ENCODE assay signal across 8 mouse cellular contexts in genomic region chr5:143268985-143269362, GRCm38 (mm10). TPM values are rescaled to one million over a fixed set of nuclear protein-coding genes. Genes with fewer than 3 reads are reported as not detected.
A peak's percentile ranks its signal among the peaks of the same experiment; 100 is the strongest.
DNase-seq lines count a peak whose midpoint lies in the region; ATAC-seq and TF ChIP-seq lines count a peak whose summit lies in the region.

No protein-coding gene starts in this region.

- no peaks in the 10 kb centered on the region for H3K27me3 ChIP-seq in heart, adult 2 months (ENCODE audit: control insufficient read depth, insufficient read depth, low read length)
- H3K27me3 ChIP-seq in E14TG2a.4 (ENCODE audit: insufficient read depth, low read length): peaks cover 51% of the 10 kb centered on the region
- no peaks in the 10 kb centered on the region for H3K27me3 ChIP-seq in forebrain, embryonic 16.5 days (replicated peaks; ENCODE audit: control insufficient read depth, insufficient read depth, low read length)
- H3K27me3 ChIP-seq in liver, embryonic 16.5 days (ENCODE audit: control insufficient read depth, insufficient read depth, low read depth, low read length): peaks cover 3% of the 10 kb centered on the region; the same call in 1 of the 2 replicates

- intact Hi-C loops in heart, adult 2 months (cut with DNase I): loop anchor here (2.0 kb wide), 1 partner anchor 32 kb away; no protein-coding TSS in a partner anchor

- H3K4me3 ChIP-seq in heart, adult 2 months: peak overlapping the region; percentile 62
- H3K4me3 ChIP-seq in E14TG2a.4 (replicated peaks; ENCODE audit: low read length): peak overlapping the region; percentile 82
- peak overlapping the region; percentile 89 for H3K4me3 ChIP-seq in forebrain, embryonic 16.5 days (replicated peaks; ENCODE audit: low read length)
- H3K4me3 ChIP-seq in liver, embryonic 16.5 days (ENCODE audit: low read depth, low read length): peak overlapping the region; percentile 73

- no peak; the same call in 1 of the 2 replicates for ATAC-seq in forebrain, embryonic 16.5 days
- no peak for ATAC-seq in liver, embryonic 16.5 days (ENCODE audit: low read depth)
- ATAC-seq in megakaryocyte-erythroid progenitor cell, adult 5-6 weeks (replicated peaks; ENCODE audit: low FRiP score, low TSS enrichment, poor library complexity, severe bottlenecking): no peak

- no peak for TF ChIP-seq POLR2A in heart, adult 2 months (IDR thresholded peaks at IDR 0.05; ENCODE audit: insufficient read depth, low read depth, low read length)

- H3K36me3 ChIP-seq in heart, adult 2 months (ENCODE audit: control insufficient read depth, insufficient read depth, low read length): no peaks in the 10 kb centered on the region
- no peaks in the 10 kb centered on the region for H3K36me3 ChIP-seq in E14TG2a.4 (ENCODE audit: insufficient read depth, low read length)
- H3K36me3 ChIP-seq in forebrain, embryonic 16.5 days (ENCODE audit: control insufficient read depth, insufficient read depth): peaks cover 2% of the 10 kb centered on the region; the same call in 1 of the 2 replicates
- H3K36me3 ChIP-seq in liver, embryonic 16.5 days (ENCODE audit: control insufficient read depth, insufficient read depth): no peaks in the 10 kb centered on the region

- TF ChIP-seq CTCF in heart, adult 2 months (IDR thresholded peaks at IDR 0.05): no peak
- TF ChIP-seq CTCF in E14TG2a.4 (conservative IDR thresholded peaks at IDR 0.05; ENCODE audit: low read length): no peak

- peak overlapping the region; percentile 76 for H3K9ac ChIP-seq in heart, adult 2 months (ENCODE audit: low read depth, low read length)
- peak overlapping the region; percentile 98 for H3K9ac ChIP-seq in forebrain, embryonic 16.5 days (replicated peaks; ENCODE audit: low read depth, low read length)
- no peak overlapping the region for H3K9ac ChIP-seq in liver, embryonic 16.5 days (ENCODE audit: low read depth, low read length)

- H3K4me2 ChIP-seq in forebrain, embryonic 16.5 days (ENCODE audit: low read length): peak overlapping the region; percentile 84
- H3K4me2 ChIP-seq in liver, embryonic 16.5 days (ENCODE audit: low read depth, low read length): peak overlapping the region; percentile 80

- WGBS in heart, adult 2 months: 31% methylated on average over 8 of the region's 8 CpGs
- 22% methylated on average over 8 of the region's 8 CpGs for WGBS in forebrain, embryonic 16.5 days
- WGBS in liver, embryonic 16.5 days (ENCODE audit: insufficient replicate concordance): 30% methylated on average over 8 of the region's 8 CpGs

- DNase-seq in heart, adult 2 months: peak in 1 of 2 experiments; percentile 28
- DNase-seq in heart, adult 18-20 months: no peak
- no peak for DNase-seq in layer of hippocampus, postnatal 25 days (ENCODE audit: extremely low spot score in 1 of 2, low spot score in 1 of 2)
- no peak for DNase-seq in urinary bladder, adult 18-20 months (ENCODE audit: low spot score in 2 of 2)

- peaks cover 4% of the 10 kb centered on the region for H3K4me1 ChIP-seq in heart, adult 2 months (ENCODE audit: control insufficient read depth, insufficient read depth, low read length)
- H3K4me1 ChIP-seq in E14TG2a.4 (replicated peaks; ENCODE audit: low read depth, low read length): peaks cover 25% of the 10 kb centered on the region
- peaks cover 30% of the 10 kb centered on the region for H3K4me1 ChIP-seq in forebrain, embryonic 16.5 days (replicated peaks; ENCODE audit: control insufficient read depth, insufficient read depth, low read length)
- H3K4me1 ChIP-seq in liver, embryonic 16.5 days (ENCODE audit: control insufficient read depth, low read depth, low read length): no peaks in the 10 kb centered on the region; the same call in none of the 2 replicates

- no peaks in the 10 kb centered on the region for H3K9me3 ChIP-seq in E14TG2a.4 (ENCODE audit: low read length)
- H3K9me3 ChIP-seq in forebrain, embryonic 16.5 days (ENCODE audit: control insufficient read depth, low read length): no peaks in the 10 kb centered on the region
- no peaks in the 10 kb centered on the region for H3K9me3 ChIP-seq in liver, embryonic 16.5 days (replicated peaks; ENCODE audit: control insufficient read depth, low read length)

- H3K79me2 ChIP-seq in heart, adult 2 months (replicated peaks; ENCODE audit: control insufficient read depth, insufficient read depth, low read length): no peaks in the 10 kb centered on the region

- H3K27ac ChIP-seq in heart, adult 2 months: no peak overlapping the region; the same call in 1 of the 2 replicates
- peak overlapping the region; percentile 77 for H3K27ac ChIP-seq in forebrain, embryonic 16.5 days (ENCODE audit: low read length)
- no peak overlapping the region for H3K27ac ChIP-seq in liver, embryonic 16.5 days (ENCODE audit: low read length)

- TF ChIP-seq EP300 in heart, adult 2 months (IDR thresholded peaks at IDR 0.05; ENCODE audit: insufficient read depth, low read depth, low read length): no peak

RNA-seq across cellular contexts. Expression of gene Zfp316, which starts 0.8 kb away (rescaled TPM):
- 1 to 10 TPM; 4.5 to 5.4 TPM for total RNA-seq in heart, adult 2 months (2021)
- 3.0 and 3.6 TPM in 2 replicates for polyA plus RNA-seq in heart, adult 2 months (2012; rRNA removed)
- 1 to 10 TPM; 5.5 to 5.7 TPM for total RNA-seq in heart, adult 18-20 months (2021)
- 8.9 and 9.5 TPM in 2 replicates for polyA plus RNA-seq in forebrain, embryonic 16.5 days (2015; fragmentation: Nextera tagmentation; extraction: Ambion mirVana)
- 0.12 and 0.26 TPM in 2 replicates for polyA plus RNA-seq in liver, embryonic 16.5 days (2015; fragmentation: Nextera tagmentation; extraction: Ambion mirVana)
- 3.5 and 4.4 TPM in 2 replicates for total RNA-seq in megakaryocyte-erythroid progenitor cell, adult 5-6 weeks (2014; fragmentation: Nextera tagmentation)
- 2.8 and 3.7 TPM in 2 replicates for total RNA-seq in megakaryocyte-erythroid progenitor cell, adult 5-6 weeks (2017)
- total RNA-seq in layer of hippocampus, postnatal 25 days (2021): 10 to 100 TPM; 22.0 to 22.5 TPM

RNA-seq across cellular contexts. Expression of gene Zfp853, which starts 24.4 kb away (rescaled TPM):
- under 1 TPM; 0.13 to 0.14 TPM for total RNA-seq in heart, adult 2 months (2021)
- polyA plus RNA-seq in heart, adult 2 months (2012; rRNA removed): 0.35 and 0.39 TPM in 2 replicates
- total RNA-seq in heart, adult 18-20 months (2021): under 1 TPM in 1 of 2 experiments, not detected in 1; 0.13 TPM
- 0.13 TPM in 1 of 2 replicates, not detected in the other for polyA plus RNA-seq in forebrain, embryonic 16.5 days (2015; fragmentation: Nextera tagmentation; extraction: Ambion mirVana)
- polyA plus RNA-seq in liver, embryonic 16.5 days (2015; fragmentation: Nextera tagmentation; extraction: Ambion mirVana): not detected in 2 replicates
- not detected in 2 replicates for total RNA-seq in megakaryocyte-erythroid progenitor cell, adult 5-6 weeks (2014; fragmentation: Nextera tagmentation)
- not detected in 2 replicates for total RNA-seq in megakaryocyte-erythroid progenitor cell, adult 5-6 weeks (2017)
- total RNA-seq in layer of hippocampus, postnatal 25 days (2021): 1 to 10 TPM; 5.5 to 6.6 TPM

RNA-seq across cellular contexts. Expression of gene Zfp12, which starts 34.0 kb away (rescaled TPM):
- 1 to 10 TPM; 7.9 to 8.2 TPM for total RNA-seq in heart, adult 2 months (2021)
- 6.7 and 12.7 TPM in 2 replicates for polyA plus RNA-seq in heart, adult 2 months (2012; rRNA removed)
- 1 to 10 TPM; 8.3 to 9.6 TPM for total RNA-seq in heart, adult 18-20 months (2021)
- 30.0 and 31.5 TPM in 2 replicates for polyA plus RNA-seq in forebrain, embryonic 16.5 days (2015; fragmentation: Nextera tagmentation; extraction: Ambion mirVana)
- 2.0 and 2.1 TPM in 2 replicates for polyA plus RNA-seq in liver, embryonic 16.5 days (2015; fragmentation: Nextera tagmentation; extraction: Ambion mirVana)
- total RNA-seq in megakaryocyte-erythroid progenitor cell, adult 5-6 weeks (2014; fragmentation: Nextera tagmentation): 12.6 and 15.6 TPM in 2 replicates
- total RNA-seq in megakaryocyte-erythroid progenitor cell, adult 5-6 weeks (2017): 10.6 and 17.4 TPM in 2 replicates
- 10 to 100 TPM; 28.4 to 31.2 TPM for total RNA-seq in layer of hippocampus, postnatal 25 days (2021)

RNA-seq across cellular contexts. Expression of gene Spdye4a, which starts 42.3 kb away (rescaled TPM):
- total RNA-seq in heart, adult 2 months (2021): not detected
- 0.14 TPM in 1 of 2 replicates, not detected in the other for polyA plus RNA-seq in heart, adult 2 months (2012; rRNA removed)
- total RNA-seq in heart, adult 18-20 months (2021): not detected
- not detected in 2 replicates for polyA plus RNA-seq in forebrain, embryonic 16.5 days (2015; fragmentation: Nextera tagmentation; extraction: Ambion mirVana)
- not detected in 2 replicates for polyA plus RNA-seq in liver, embryonic 16.5 days (2015; fragmentation: Nextera tagmentation; extraction: Ambion mirVana)
- total RNA-seq in megakaryocyte-erythroid progenitor cell, adult 5-6 weeks (2014; fragmentation: Nextera tagmentation): not detected in 2 replicates
- total RNA-seq in megakaryocyte-erythroid progenitor cell, adult 5-6 weeks (2017): not detected in 2 replicates
- not detected for total RNA-seq in layer of hippocampus, postnatal 25 days (2021)

RNA-seq across cellular contexts. Expression of gene E130309D02Rik, which starts 46.2 kb away (rescaled TPM):
- total RNA-seq in heart, adult 2 months (2021): 10 to 100 TPM; 16.9 to 17.5 TPM
- polyA plus RNA-seq in heart, adult 2 months (2012; rRNA removed): 13.1 and 13.3 TPM in 2 replicates
- 10 to 100 TPM; 15.1 to 18.2 TPM for total RNA-seq in heart, adult 18-20 months (2021)
- polyA plus RNA-seq in forebrain, embryonic 16.5 days (2015; fragmentation: Nextera tagmentation; extraction: Ambion mirVana): 45.4 and 49.5 TPM in 2 replicates
- 16.6 and 16.8 TPM in 2 replicates for polyA plus RNA-seq in liver, embryonic 16.5 days (2015; fragmentation: Nextera tagmentation; extraction: Ambion mirVana)
- total RNA-seq in megakaryocyte-erythroid progenitor cell, adult 5-6 weeks (2014; fragmentation: Nextera tagmentation): 60.6 and 64.4 TPM in 2 replicates
- total RNA-seq in megakaryocyte-erythroid progenitor cell, adult 5-6 weeks (2017): 10.5 and 23.6 TPM in 2 replicates
- 10 to 100 TPM; 23.4 to 25.2 TPM for total RNA-seq in layer of hippocampus, postnatal 25 days (2021)

Comparison
In these comparisons a context has a peak if more than half of its experiments do, and no peak if none do; other contexts are left out.
1. RNA of gene Zfp853, which starts 24.4 kb away (total RNA-seq): 5.5 to 6.6 TPM in layer of hippocampus, postnatal 25 days; 0.13 to 0.14 TPM in heart, adult 2 months, 0.13 TPM in heart, adult 18-20 months and not detected in megakaryocyte-erythroid progenitor cell, adult 5-6 weeks; every median in the first group is over 4 times any median in the second.
2. Peak in every context shown above with its lines, with median percentiles within 50 percentile points of each other: H3K4me3 ChIP-seq.